Comparison of ENCODE assay signal across 8 mouse cellular contexts in genomic region chr7:19093537-19094385, GRCm38 (mm10). TPM values are rescaled to one million over a fixed set of nuclear protein-coding genes. Genes with fewer than 3 reads are reported as not detected.
DNase-seq lines count a peak whose midpoint lies in the region; ATAC-seq lines count a peak whose summit lies in the region.

No protein-coding gene starts in this region.

- H3K4me2 ChIP-seq in hindbrain, embryonic 11.5 days (replicated peaks; ENCODE audit: low read depth, low read length), result peak overlapping the region; percentile 99

- peak; percentile 98 for DNase-seq in Muller cell, postnatal 12 days (ENCODE audit: inconsistent ontology term)
- DNase-seq in cerebellum, postnatal 10 days, result peak; percentile 85
- DNase-seq in frontal cortex, postnatal 10 days (ENCODE audit: low spot score in 2 of 2), result peak; percentile 87 to 89
- peak; percentile 96 for DNase-seq in hindbrain, embryonic 11.5 days (ENCODE audit: low spot score)
- peak; percentile 79 to 88 for DNase-seq in layer of hippocampus, postnatal 14 days (ENCODE audit: low spot score in 2 of 2)
- peak; percentile 97 for DNase-seq in lung, postnatal 14 days
- DNase-seq in retina, embryonic 14.5 days (ENCODE audit: low spot score), result peak; percentile 98
- DNase-seq in thymus, postnatal 36 days, result peak; percentile 92 to 95

- H3K27ac ChIP-seq in hindbrain, embryonic 11.5 days (ENCODE audit: low read depth, low read length), result peak overlapping the region; percentile 94

- peak overlapping the region; percentile 72 for H3K4me3 ChIP-seq in hindbrain, embryonic 11.5 days (ENCODE audit: low read depth, low read length)

- peaks cover 7% of the 10 kb centered on the region; the same call in 1 of the 2 replicates for H3K27me3 ChIP-seq in hindbrain, embryonic 11.5 days (ENCODE audit: control insufficient read depth, insufficient read depth, low read length)

- ATAC-seq in hindbrain, embryonic 11.5 days (ENCODE audit: low FRiP score), result peak; percentile 89

- 0 out of 2 replicates have a peak, but pooled peaks cover 2% of the 10 kb centered on the region for H3K36me3 ChIP-seq in hindbrain, embryonic 11.5 days (ENCODE audit: control insufficient read depth, insufficient read depth, low read length)

- under 1% methylated on average over 43 of the region's 45 CpGs for WGBS in hindbrain, embryonic 11.5 days

- no peaks in the 10 kb centered on the region for H3K9me3 ChIP-seq in hindbrain, embryonic 11.5 days (ENCODE audit: control insufficient read depth, low read length)

- H3K9ac ChIP-seq in hindbrain, embryonic 11.5 days (ENCODE audit: low read depth, low read length), result peak overlapping the region; percentile 90

- H3K4me1 ChIP-seq in hindbrain, embryonic 11.5 days (replicated peaks; ENCODE audit: control insufficient read depth, insufficient read depth, low read length), result peaks cover 14% of the 10 kb centered on the region; the same call in 1 of the 2 replicates

RNA-seq across cellular contexts. Expression of gene Six5, which starts 0.6 kb away (rescaled TPM):
- 6.2 and 7.2 TPM in 2 replicates for polyA plus RNA-seq in hindbrain, embryonic 11.5 days (2014; fragmentation: Nextera tagmentation; extraction: Ambion mirVana)
- total RNA-seq in layer of hippocampus, postnatal 14 days (2021), result 1 to 10 TPM; 2.1 to 2.7 TPM

RNA-seq across cellular contexts. Expression of gene Dmpk, which starts 10.1 kb away (rescaled TPM):
- polyA plus RNA-seq in hindbrain, embryonic 11.5 days (2014; fragmentation: Nextera tagmentation; extraction: Ambion mirVana), result 10.3 and 12.2 TPM in 2 replicates
- total RNA-seq in layer of hippocampus, postnatal 14 days (2021), result 10 to 100 TPM; 33.0 to 42.3 TPM

RNA-seq across cellular contexts. Expression of gene Dmwd, which starts 17.7 kb away (rescaled TPM):
- polyA plus RNA-seq in hindbrain, embryonic 11.5 days (2014; fragmentation: Nextera tagmentation; extraction: Ambion mirVana), result 18.3 and 20.2 TPM in 2 replicates
- total RNA-seq in layer of hippocampus, postnatal 14 days (2021), result 100 to 1,000 TPM; 141 to 147 TPM

RNA-seq across cellular contexts. Expression of gene Gm4969, which starts 24.4 kb away (rescaled TPM):
- polyA plus RNA-seq in hindbrain, embryonic 11.5 days (2014; fragmentation: Nextera tagmentation; extraction: Ambion mirVana), result 1.0 and 1.4 TPM in 2 replicates
- under 1 TPM; 0.72 to 0.78 TPM for total RNA-seq in layer of hippocampus, postnatal 14 days (2021)

RNA-seq across cellular contexts. Expression of gene Fbxo46, which starts 25.9 kb away (rescaled TPM):
- 8.7 and 8.8 TPM in 2 replicates for polyA plus RNA-seq in hindbrain, embryonic 11.5 days (2014; fragmentation: Nextera tagmentation; extraction: Ambion mirVana)
- 10 to 100 TPM; 11.0 to 14.0 TPM for total RNA-seq in layer of hippocampus, postnatal 14 days (2021)

Comparison
In these comparisons a context has a peak if more than half of its experiments do, and no peak if none do; other contexts are left out.
1. Peak in every context shown above with its lines: DNase-seq, ATAC-seq, H3K4me3 ChIP-seq and H3K27ac ChIP-seq.